Mouse (Mus musculus) small intestine, adult 2 months (tissue): ENCODE results near the gene Brd2. TPM values are rescaled to one million over a fixed set of nuclear protein-coding genes. Genes with fewer than 3 reads are reported as not detected.
A peak's percentile ranks its signal among the peaks of the same experiment; 100 is the strongest.

Experiments used
- H3K27ac ChIP-seq: fragments of 200-500 bp; 2 replicates; pipeline ENCODE4 v1.5.1; 2012; ENCODE audit warnings: low read depth, low read length, control low read depth, inconsistent platforms; ENCODE audit not compliant: insufficient read depth
- H3K27me3 ChIP-seq: fragments of 200-500 bp; 2 replicates; pipeline ENCODE4 v1.6.1; 2012; ENCODE audit warnings: mild to moderate bottlenecking, moderate library complexity, low read length, inconsistent platforms; ENCODE audit not compliant: control insufficient read depth, insufficient read depth
- H3K36me3 ChIP-seq: fragments of 200-500 bp; 2 replicates; pipeline ENCODE4 v1.6.1; 2012; ENCODE audit warnings: mild to moderate bottlenecking, low read length, control low read depth, inconsistent platforms; ENCODE audit not compliant: control insufficient read depth, insufficient read depth
- H3K4me1 ChIP-seq: fragments of 200-500 bp; 2 replicates; pipeline ENCODE4 v1.6.1; 2012; ENCODE audit warnings: low read length, inconsistent platforms, mixed read lengths; ENCODE audit not compliant: control insufficient read depth, insufficient read depth, insufficient read length
- H3K4me3 ChIP-seq: fragments of 200-500 bp; 2 replicates; pipeline ENCODE4 v1.5.1; 2012; ENCODE audit warnings: low read depth, mild to moderate bottlenecking, control low read depth, inconsistent platforms, low read length, moderate library complexity
- CTCF ChIP-seq: fragments of 200-500 bp; IDR thresholded peaks from 2 replicates; pipeline ENCODE4 v1.5.1; 2012; ENCODE audit warnings: low read depth, mild to moderate bottlenecking, control low read depth, inconsistent platforms, low read length, moderate library complexity, mixed read lengths; ENCODE audit not compliant: insufficient replicate concordance, insufficient read length; ENCODE audit errors: extremely low read depth
- POLR2A ChIP-seq: fragments of 200-500 bp; IDR thresholded peaks from 2 replicates; pipeline ENCODE4 v1.6.1; 2012; ENCODE audit warnings: low read depth, mild to moderate bottlenecking, control low read depth, inconsistent platforms, low read length, moderate library complexity
- WGBS: fragments of 180-500 bp; shearing (Covaris S2); methylation state at CpG from one replicate; pipeline ENCODE4 v1.1.7; 2018; 5-methylcytosine and 5-hydroxymethylcytosine counted together
- polyA plus RNA-seq: library from polyadenylated mRNA; depleted of rRNA; stranded (reverse); fragments of >200 nt; gene quantifications from 2 replicates; pipeline ENCODE4 v1.2.3, GENCODE M21; 2012

Brd2 gene
- polyA plus RNA-seq, 1 experiment: 73.1 TPM

DNA sequence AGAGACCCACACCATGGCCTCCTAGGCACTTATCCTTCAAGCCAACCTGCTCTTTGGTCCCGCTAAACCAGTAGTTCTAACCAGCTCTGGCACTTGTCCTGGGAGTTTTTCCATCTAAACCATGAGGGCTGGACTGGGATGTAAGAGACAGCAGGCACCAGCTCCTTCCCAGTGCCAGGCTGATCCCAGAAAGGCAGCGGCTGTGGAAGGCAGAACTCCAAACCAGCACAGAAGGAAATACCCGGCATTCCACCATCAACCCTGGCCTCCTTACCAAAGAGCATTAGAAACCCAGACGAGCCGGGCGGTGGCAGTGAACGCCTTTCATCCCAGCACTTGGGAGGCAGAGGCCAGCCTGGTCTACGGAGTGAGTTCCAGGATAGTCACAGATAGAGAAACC lies 12.1 kb downstream of the Brd2 start:
- Histone ChIP-seq H3K4me3 (no peak overlapping the region), H3K27ac (no peak overlapping the region), H3K4me1 (no peaks in the 10 kb centered on the region), H3K36me3 (peaks cover 49% of the 10 kb centered on the region), H3K27me3 (no peaks in the 10 kb centered on the region)
- no peak for TF ChIP-seq POLR2A
- no peak for TF ChIP-seq CTCF
- WGBS: 37% methylated on average over 8 of the region's 8 CpGs

DNA sequence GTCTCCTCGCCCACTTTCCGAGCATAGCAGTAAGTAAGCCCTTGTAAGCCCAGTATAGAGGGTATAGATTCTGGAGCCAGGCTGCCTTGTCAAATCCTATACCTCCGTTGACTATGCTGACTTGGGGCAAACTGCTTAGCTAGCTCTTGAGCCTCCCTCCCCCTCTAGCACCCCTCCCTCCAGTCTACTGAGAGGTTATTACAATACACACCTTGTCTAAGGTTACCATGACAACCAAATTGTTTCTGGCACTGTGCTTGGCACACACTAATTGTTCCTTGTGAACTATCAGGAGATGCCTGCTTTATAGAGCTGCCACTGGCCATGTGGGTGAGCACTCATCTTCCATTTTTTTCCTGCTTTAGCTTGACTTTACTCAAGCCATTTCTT lies 12.6 kb downstream of the Brd2 start:
- 56% methylated on average over 3 of the region's 3 CpGs for WGBS
- Histone ChIP-seq H3K36me3 (peaks cover 44% of the 10 kb centered on the region), H3K27me3 (no peaks in the 10 kb centered on the region), H3K4me1 (no peaks in the 10 kb centered on the region), H3K4me3 (no peak overlapping the region), H3K27ac (no peak overlapping the region)
- no peak for TF ChIP-seq POLR2A
- no peak for TF ChIP-seq CTCF

DNA sequence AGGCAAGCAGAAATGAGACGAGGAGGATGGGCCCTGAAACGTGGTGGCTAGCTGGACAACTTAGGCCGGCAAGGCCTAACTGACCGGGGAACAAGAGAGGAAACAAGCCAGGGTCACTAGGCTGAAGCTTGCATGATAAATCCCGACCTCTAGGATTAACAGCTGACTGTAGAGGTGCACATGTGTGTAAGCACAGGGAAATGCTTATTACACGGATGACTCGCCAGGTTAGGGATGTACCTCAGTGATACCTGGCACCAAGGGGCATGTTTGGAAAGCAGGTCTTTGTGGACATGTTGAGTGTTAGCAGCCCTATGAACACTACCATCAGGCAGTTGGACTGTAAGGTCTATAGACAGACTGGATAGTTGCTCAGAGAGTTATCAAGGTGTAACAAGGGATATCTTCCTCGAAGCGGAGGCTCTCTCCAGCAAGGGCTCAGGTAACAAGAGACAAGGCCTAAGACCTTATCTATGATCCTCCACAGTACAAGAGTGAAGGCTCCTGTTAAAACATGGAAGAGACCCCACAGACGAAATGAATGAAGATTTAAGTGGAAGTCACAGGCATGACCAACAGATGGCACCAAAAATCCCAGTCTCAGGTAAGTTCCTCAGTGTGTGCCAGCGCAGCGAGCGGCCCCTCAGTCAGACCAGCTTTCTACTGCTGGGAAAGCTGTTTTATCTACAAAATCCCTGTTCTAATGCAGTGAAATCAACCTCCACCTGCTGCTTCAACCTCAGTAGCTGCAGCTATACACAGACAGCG lies 13.2 kb downstream of the Brd2 start:
- Histone ChIP-seq H3K4me1 (no peaks in the 10 kb centered on the region), H3K36me3 (peaks cover 38% of the 10 kb centered on the region), H3K27ac (no peak overlapping the region), H3K27me3 (no peaks in the 10 kb centered on the region), H3K4me3 (no peak overlapping the region)
- WGBS: 75% methylated on average over 14 of the region's 14 CpGs
- TF ChIP-seq CTCF: peak; percentile 20; the same call in 1 of the 2 replicates
- TF ChIP-seq POLR2A: no peak

DNA sequence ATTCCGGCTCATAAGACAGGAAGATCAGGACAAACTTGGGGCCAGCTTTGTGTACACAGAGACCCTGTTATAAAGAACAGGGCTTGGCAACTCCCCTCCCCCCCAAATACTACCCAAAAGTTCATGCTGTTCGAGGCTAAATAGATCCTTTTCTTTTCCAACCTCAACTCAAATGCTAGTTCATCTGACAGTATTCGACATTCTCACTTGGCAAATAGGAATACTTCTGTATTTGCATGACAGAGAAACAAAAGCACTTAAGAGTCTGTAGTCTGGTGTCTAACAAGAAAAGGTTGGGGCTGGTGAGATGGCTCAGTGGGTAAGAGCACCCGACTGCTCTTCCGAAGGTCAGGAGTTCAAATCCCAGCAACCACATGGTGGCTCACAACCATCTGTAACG lies 14.0 kb downstream of the Brd2 start:
- WGBS: 86% methylated on average over 5 of the region's 6 CpGs
- H3K4me3 ChIP-seq: no peak overlapping the region
- no peaks in the 10 kb centered on the region for H3K27me3 ChIP-seq
- H3K4me1 ChIP-seq: no peaks in the 10 kb centered on the region
- peaks cover 31% of the 10 kb centered on the region for H3K36me3 ChIP-seq
- no peak overlapping the region for H3K27ac ChIP-seq
- no peak for TF ChIP-seq CTCF
- TF ChIP-seq POLR2A: no peak

DNA sequence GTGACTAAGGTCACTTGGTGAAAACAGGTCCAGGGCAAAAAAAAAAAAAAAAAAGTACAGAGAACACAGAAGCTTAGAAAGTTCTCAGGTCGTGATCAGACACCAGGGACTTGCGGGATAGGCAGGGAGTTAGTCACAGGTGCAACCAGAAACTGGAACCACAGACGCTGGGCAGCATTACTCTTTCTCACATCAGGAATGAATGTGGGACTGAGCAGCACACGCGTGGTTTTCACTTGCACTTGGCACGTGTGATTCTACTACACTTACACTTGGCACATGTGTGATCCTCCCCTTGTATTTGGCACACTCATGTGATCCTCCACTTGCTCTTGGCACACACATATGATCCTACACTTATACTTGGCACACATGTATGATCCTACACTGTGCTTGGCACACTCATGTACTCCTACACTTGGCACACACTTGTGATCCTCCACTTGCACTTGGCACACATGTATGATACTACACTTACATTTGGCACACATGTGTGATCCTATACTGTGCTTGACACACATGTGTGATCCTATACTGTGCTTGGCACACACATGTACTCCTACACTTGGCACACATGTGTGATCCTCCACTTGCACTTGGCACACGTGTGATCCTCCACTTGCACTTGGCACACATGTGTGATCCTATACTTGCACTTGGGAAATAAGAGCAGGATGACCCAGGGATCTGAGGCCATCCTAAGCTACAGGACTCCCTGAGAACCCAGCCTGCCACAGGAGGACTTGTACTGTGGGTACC lies 15.1 kb downstream of the Brd2 start:
- Histone ChIP-seq H3K4me3 (no peak overlapping the region), H3K27me3 (no peaks in the 10 kb centered on the region), H3K4me1 (peaks cover under 1% of the 10 kb centered on the region; the same call in 1 of the 2 replicates), H3K27ac (no peak overlapping the region), H3K36me3 (peaks cover 19% of the 10 kb centered on the region)
- TF ChIP-seq CTCF (no peak), POLR2A (no peak)
- 68% methylated on average over 7 of the region's 7 CpGs for WGBS

DNA sequence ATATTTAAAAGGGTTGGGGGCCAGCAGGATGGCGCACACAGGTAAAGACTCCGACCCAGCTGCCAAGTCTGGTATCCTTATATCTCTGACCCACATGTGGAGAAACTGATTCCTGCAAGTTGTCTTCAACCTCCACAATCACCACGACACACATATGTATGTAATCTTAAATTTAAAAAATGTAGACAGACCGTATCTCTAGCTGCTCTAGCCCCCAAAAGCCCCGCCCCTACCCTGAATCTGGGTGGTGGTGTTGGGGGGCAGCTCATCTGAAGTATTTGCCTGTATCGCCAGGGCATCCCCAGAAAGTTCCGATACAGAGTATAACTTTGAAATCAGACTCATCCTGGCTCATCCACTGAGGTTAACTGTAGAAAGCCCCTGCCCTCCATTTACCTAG lies 15.9 kb downstream of the Brd2 start:
- H3K27me3 ChIP-seq: no peaks in the 10 kb centered on the region
- peaks cover 6% of the 10 kb centered on the region; the same call in 1 of the 2 replicates for H3K4me1 ChIP-seq
- H3K27ac ChIP-seq: no peak overlapping the region
- WGBS: 89% methylated on average over 7 of the region's 7 CpGs
- H3K36me3 ChIP-seq: peaks cover 12% of the 10 kb centered on the region
- TF ChIP-seq POLR2A: no peak
- no peak for TF ChIP-seq CTCF
- H3K4me3 ChIP-seq: no peak overlapping the region

DNA sequence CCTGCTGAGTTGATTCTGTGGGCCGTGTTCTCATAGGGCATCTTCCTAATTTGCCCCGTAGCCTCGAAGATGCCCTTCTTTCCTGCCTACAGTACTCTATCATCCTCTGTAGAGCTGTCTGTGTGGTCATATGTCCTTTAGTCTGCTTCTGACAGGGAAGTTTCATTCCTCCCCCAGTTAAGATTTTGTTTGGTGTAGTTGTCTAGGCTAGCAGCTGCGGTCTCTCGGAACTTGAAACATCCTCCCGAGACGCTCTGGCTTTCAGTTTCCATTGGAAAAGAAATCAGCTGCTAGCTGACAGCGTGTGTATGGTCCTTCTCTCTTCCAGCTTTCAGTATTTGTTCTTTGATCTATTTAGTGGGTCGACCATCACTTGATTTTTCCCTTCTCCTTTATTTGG lies 17.6 kb downstream of the Brd2 start:
- TF ChIP-seq POLR2A (no peak), CTCF (no peak)

DNA sequence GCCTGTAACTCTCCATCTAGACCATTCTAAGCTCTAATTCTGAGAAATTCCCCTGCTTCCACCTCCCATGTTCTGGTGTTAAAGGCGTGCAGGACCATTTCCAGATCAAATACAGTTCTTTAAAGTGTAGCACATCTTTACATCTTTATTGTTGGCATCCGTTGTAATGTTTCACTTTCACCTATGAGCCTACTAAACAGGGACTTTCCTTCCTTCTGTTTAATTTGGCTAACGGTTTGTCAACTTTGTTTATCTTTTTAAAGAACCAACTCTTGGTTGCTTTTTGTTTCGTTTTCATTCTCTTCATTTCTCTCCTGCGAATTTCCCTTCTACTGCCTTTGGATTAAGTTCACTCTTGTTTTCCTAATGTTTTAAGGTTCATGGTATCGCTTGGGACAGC lies 19.6 kb downstream of the Brd2 start:
- Histone ChIP-seq H3K4me3 (no peak overlapping the region), H3K27ac (peak overlapping the region; percentile 56), H3K27me3 (no peaks in the 10 kb centered on the region), H3K4me1 (peaks cover 19% of the 10 kb centered on the region; the same call in 1 of the 2 replicates), H3K36me3 (no peaks in the 10 kb centered on the region)
- TF ChIP-seq CTCF (no peak), POLR2A (no peak)
- WGBS: 7% methylated on average over 6 of the region's 6 CpGs

More for the DNA sequence above, 17.6 kb downstream of the Brd2 start:
- WGBS: 73% methylated on average over 9 of the region's 9 CpGs
- Histone ChIP-seq H3K27me3 (no peaks in the 10 kb centered on the region), H3K27ac (peak overlapping the region; percentile 13; the same call in 1 of the 2 replicates), H3K4me3 (no peak overlapping the region), H3K4me1 (peaks cover 10% of the 10 kb centered on the region; the same call in 1 of the 2 replicates), H3K36me3 (no peaks in the 10 kb centered on the region)
